Mouse (Mus musculus) cerebellum, postnatal 36 days (tissue): ENCODE results near the gene Lrp2.
A peak's percentile ranks its signal among the peaks of the same experiment; 100 is the strongest.

Source experiments
- DNase-seq, 2 experiments: peaks; one replicate each; pipeline ENCODE4 v3.0.0; 2021 to 2022; ENCODE audit warnings: mixed read lengths in 2 of 2

Lrp2 gene

GRCm38 (mm10) chr2:69585886-69586398, at the start of gene Lrp2:
Gene Lrp2, minus strand, starts transcription at chr2:69586065.
- peak in 1 of 2 experiments; percentile 2 for DNase-seq

GRCm38 (mm10) chr2:69635064-69635701, 49.3 kb upstream of the Lrp2 start:
- DNase-seq = peak; percentile 19 to 40

GRCm38 (mm10) chr2:69631449-69631848, 45.6 kb upstream of the Lrp2 start:
- no peak for DNase-seq

GRCm38 (mm10) chr2:69630792-69631191, 44.9 kb upstream of the Lrp2 start:
- no peak for DNase-seq

- no peak for DNase-seq
Observed at GRCm38 (mm10) chr2:69629914-69630313, 44.0 kb upstream of the Lrp2 start.

GRCm38 (mm10) chr2:69629215-69629614, 43.4 kb upstream of the Lrp2 start:
- no peak for DNase-seq

- no peak for DNase-seq
Observed at GRCm38 (mm10) chr2:69619286-69619685, 33.4 kb upstream of the Lrp2 start.

- DNase-seq = no peak
Observed at GRCm38 (mm10) chr2:69618336-69618735, 32.5 kb upstream of the Lrp2 start.

GRCm38 (mm10) chr2:69613237-69613636, 27.4 kb upstream of the Lrp2 start:
- DNase-seq = no peak

GRCm38 (mm10) chr2:69612716-69613115, 26.9 kb upstream of the Lrp2 start:
- no peak for DNase-seq

GRCm38 (mm10) chr2:69612237-69612636, 26.4 kb upstream of the Lrp2 start:
- DNase-seq = no peak

GRCm38 (mm10) chr2:69606621-69607020, 20.8 kb upstream of the Lrp2 start:
- no peak for DNase-seq

- DNase-seq = no peak
Observed at GRCm38 (mm10) chr2:69603726-69604393, 18.0 kb upstream of the Lrp2 start.

- no peak for DNase-seq
Observed at GRCm38 (mm10) chr2:69593168-69593567, 7.3 kb upstream of the Lrp2 start.

GRCm38 (mm10) chr2:69592536-69592935, 6.7 kb upstream of the Lrp2 start:
- no peak for DNase-seq

GRCm38 (mm10) chr2:69591966-69592505, 6.2 kb upstream of the Lrp2 start:
- DNase-seq = no peak

GRCm38 (mm10) chr2:69590548-69590947, 4.7 kb upstream of the Lrp2 start:
- DNase-seq = no peak

GRCm38 (mm10) chr2:69587896-69588295, 2.0 kb upstream of the Lrp2 start:
- DNase-seq = no peak

GRCm38 (mm10) chr2:69586821-69587728, 1.2 kb upstream of the Lrp2 start:
- no peak for DNase-seq

- DNase-seq = no peak
Observed at GRCm38 (mm10) chr2:69585191-69585885, 527 bp downstream of the Lrp2 start.

GRCm38 (mm10) chr2:69584117-69584933, 1.5 kb downstream of the Lrp2 start:
- DNase-seq = no peak
